Mouse (Mus musculus) midbrain, postnatal 0 days (tissue): Measurements from ENCODE around the gene Celsr1. TPM values are rescaled to one million over a fixed set of nuclear protein-coding genes. Genes with fewer than 3 reads are reported as not detected.

Experiments used
- ATAC-seq: fragments of 200-750 bp; cut with Nextera tagmentation; 2 replicates; pipeline ENCODE4 v1.8.0; 2017; ENCODE audit warnings: moderate number of reproducible peaks, mild to moderate bottlenecking, moderate TSS enrichment, moderate library complexity; ENCODE audit not compliant: low FRiP score
- DNase-seq: peaks from one replicate; pipeline ENCODE4 v3.0.0-alpha.2; 2015; ENCODE audit warnings: low spot score
- H3K27ac ChIP-seq: fragments of 300-500 bp; sonication (generic); 2 replicates; pipeline ENCODE4 v1.5.1; 2014; ENCODE audit warnings: low read depth, mild to moderate bottlenecking, low read length, mixed read lengths
- H3K27me3 ChIP-seq: fragments of 300-500 bp; sonication (generic); 2 replicates; pipeline ENCODE4 v1.6.1; 2014; ENCODE audit warnings: low read length, control low read depth, mixed read lengths; ENCODE audit not compliant: insufficient read depth
- H3K36me3 ChIP-seq: fragments of 300-500 bp; sonication (generic); 2 replicates; pipeline ENCODE4 v1.6.1; 2014; ENCODE audit warnings: low read length, control low read depth, mixed read lengths; ENCODE audit not compliant: insufficient read depth
- H3K4me1 ChIP-seq: fragments of 300-500 bp; sonication (generic); 2 replicates; pipeline ENCODE4 v1.6.1; 2014; ENCODE audit warnings: mild to moderate bottlenecking, control low read depth, antibody characterized with exemption, low read length, mixed read lengths; ENCODE audit not compliant: insufficient read depth
- H3K4me2 ChIP-seq: fragments of 300-500 bp; sonication (generic); 2 replicates; pipeline ENCODE4 v1.6.1; 2014; ENCODE audit warnings: low read depth, mild to moderate bottlenecking, low read length, mixed read lengths; ENCODE audit not compliant: poor library complexity, severe bottlenecking
- H3K4me3 ChIP-seq: fragments of 300-500 bp; sonication (generic); 2 replicates; pipeline ENCODE4 v1.5.1; 2014; ENCODE audit warnings: low read depth, mild to moderate bottlenecking, low read length, moderate library complexity
- H3K9ac ChIP-seq: fragments of 300-500 bp; sonication (generic); replicated peaks from 2 replicates; pipeline ENCODE4 v1.6.1; 2014; ENCODE audit warnings: mild to moderate bottlenecking, low read length, moderate library complexity, mixed read lengths; ENCODE audit not compliant: poor library complexity, severe bottlenecking
- H3K9me3 ChIP-seq: fragments of 300-500 bp; sonication (generic); 2 replicates; pipeline ENCODE4 v1.6.1; 2016; ENCODE audit warnings: low read length, control low read depth
- CTCF ChIP-seq: IDR thresholded peaks from 2 replicates; pipeline ENCODE4 v1.5.1; 2016; ENCODE audit warnings: antibody characterized with exemption, mild to moderate bottlenecking
- WGBS: fragments of 180-500 bp; shearing (Covaris S2); extraction: QIAGEN DNeasy Blood & Tissue Kit; methylation state at CpG from one replicate; pipeline ENCODE4 v1.1.7; 2014; 5-methylcytosine and 5-hydroxymethylcytosine counted together
- polyA plus RNA-seq: library from polyadenylated mRNA; unstranded; fragments of >200 nt; fragmentation: Nextera tagmentation; extraction: Ambion mirVana; gene quantifications from 2 replicates; pipeline ENCODE4 v1.2.1, GENCODE M21; 2015
- total RNA-seq: library from RNA; depleted of rRNA; stranded (reverse); fragments of >200 nt; gene quantifications from 2 replicates; pipeline ENCODE4 v1.2.3, GENCODE M21; 2014

Gene Celsr1
- total and polyA plus RNA-seq, 2 experiments from 2014 or later: 0.79 to 15.0 TPM

GRCm38 (mm10) chr15:86051152-86051551 lies 17.6 kb upstream of the Celsr1 start:
- no peak for TF ChIP-seq CTCF
- H3K4me1 ChIP-seq: no peaks in the 10 kb centered on the region
- no peaks in the 10 kb centered on the region for H3K27me3 ChIP-seq
- H3K9me3 ChIP-seq: no peaks in the 10 kb centered on the region
- H3K4me2 ChIP-seq: no peak overlapping the region
- WGBS: 90% methylated on average over 10 of the region's 10 CpGs
- H3K4me3 ChIP-seq: no peak overlapping the region
- H3K27ac ChIP-seq: no peak overlapping the region
- H3K36me3 ChIP-seq: no peaks in the 10 kb centered on the region
- ATAC-seq: no peak
- H3K9ac ChIP-seq: no peak overlapping the region
- DNase-seq: no peak

- Histone ChIP-seq H3K4me1 (no peaks in the 10 kb centered on the region), H3K27ac (no peak overlapping the region), H3K9me3 (no peaks in the 10 kb centered on the region), H3K4me2 (no peak overlapping the region), H3K27me3 (no peaks in the 10 kb centered on the region), H3K4me3 (no peak overlapping the region), H3K9ac (no peak overlapping the region), H3K36me3 (no peaks in the 10 kb centered on the region)
- ATAC-seq (no peak), DNase-seq (no peak)
- no peak for TF ChIP-seq CTCF
- 80% methylated on average over 4 of the region's 4 CpGs for WGBS
Measured at GRCm38 (mm10) chr15:86050170-86050743, 16.7 kb upstream of the Celsr1 start.

GRCm38 (mm10) chr15:86049510-86049909 lies 15.9 kb upstream of the Celsr1 start:
- Histone ChIP-seq H3K27ac (no peak overlapping the region), H3K9me3 (no peaks in the 10 kb centered on the region), H3K4me2 (no peak overlapping the region), H3K4me1 (no peaks in the 10 kb centered on the region), H3K4me3 (no peak overlapping the region), H3K9ac (no peak overlapping the region), H3K36me3 (no peaks in the 10 kb centered on the region), H3K27me3 (no peaks in the 10 kb centered on the region)
- WGBS: 84% methylated on average over 3 of the region's 3 CpGs
- no peak for TF ChIP-seq CTCF
- ATAC-seq: no peak
- no peak for DNase-seq

- H3K9ac ChIP-seq: no peak overlapping the region
- 49% methylated on average over 4 of the region's 4 CpGs for WGBS
Measured at GRCm38 (mm10) chr15:86042364-86042763, 8.8 kb upstream of the Celsr1 start.

GRCm38 (mm10) chr15:86041421-86041820 lies 7.8 kb upstream of the Celsr1 start:
- no peaks in the 10 kb centered on the region for H3K36me3 ChIP-seq
- DNase-seq: no peak
- H3K4me1 ChIP-seq: no peaks in the 10 kb centered on the region
- ATAC-seq: no peak
- H3K4me2 ChIP-seq: no peak overlapping the region
- H3K27me3 ChIP-seq: no peaks in the 10 kb centered on the region; the same call in 1 of the 2 replicates
- TF ChIP-seq CTCF: no peak
- H3K9me3 ChIP-seq: no peaks in the 10 kb centered on the region
- 0 out of 2 replicates have a peak overlapping the region, but pooled peaks have one; percentile 33 for H3K9ac ChIP-seq
- WGBS: 80% methylated on average over 5 of the region's 5 CpGs
- H3K4me3 ChIP-seq: no peak overlapping the region
- H3K27ac ChIP-seq: no peak overlapping the region

More at GRCm38 (mm10) chr15:86042364-86042763, 8.8 kb upstream of the Celsr1 start:
- H3K4me3 ChIP-seq: no peak overlapping the region
- no peaks in the 10 kb centered on the region for H3K36me3 ChIP-seq
- no peak for ATAC-seq
- H3K4me2 ChIP-seq: no peak overlapping the region
- DNase-seq: no peak
- H3K27me3 ChIP-seq: no peaks in the 10 kb centered on the region; the same call in 1 of the 2 replicates
- H3K27ac ChIP-seq: no peak overlapping the region
- peak; percentile 32; the same call in 1 of the 2 replicates for TF ChIP-seq CTCF
- no peaks in the 10 kb centered on the region for H3K4me1 ChIP-seq
- no peaks in the 10 kb centered on the region for H3K9me3 ChIP-seq

GRCm38 (mm10) chr15:86038802-86039201 lies 5.2 kb upstream of the Celsr1 start:
- DNase-seq: peak; percentile 86
- H3K4me2 ChIP-seq: no peak overlapping the region
- no peaks in the 10 kb centered on the region for H3K36me3 ChIP-seq
- 0% methylated on average over 2 of the region's 2 CpGs for WGBS
- peaks cover 14% of the 10 kb centered on the region for H3K27me3 ChIP-seq
- peak; percentile 97 for TF ChIP-seq CTCF
- ATAC-seq: peak; percentile 64
- H3K4me1 ChIP-seq: no peaks in the 10 kb centered on the region
- no peak overlapping the region for H3K4me3 ChIP-seq
- H3K9me3 ChIP-seq: no peaks in the 10 kb centered on the region
- no peak overlapping the region for H3K9ac ChIP-seq
- no peak overlapping the region for H3K27ac ChIP-seq
